Mouse (Mus musculus) cortical plate, adult 2 months (tissue): ENCODE data around the gene Tecta.

ENCODE experiments used
- CTCF ChIP-seq: fragments of 200-500 bp; IDR thresholded peaks from 2 replicates; pipeline ENCODE4 v1.5.1; 2011; ENCODE audit warnings: mild to moderate bottlenecking, control low read depth, low read length; ENCODE audit not compliant: insufficient read depth; ENCODE audit errors: extremely low read depth
- POLR2A ChIP-seq: fragments of 200-500 bp; IDR thresholded peaks from 2 replicates; pipeline ENCODE4 v1.6.1; 2011; ENCODE audit warnings: mild to moderate bottlenecking, low read length, control low read depth; ENCODE audit not compliant: insufficient read depth; ENCODE audit errors: extremely low read depth

- TF ChIP-seq POLR2A (no peak), CTCF (no peak)
These were observed 42.1 kb downstream of the Tecta start for GRCm38 (mm10) chr9:42357585-42357984.
